Mouse (Mus musculus) olfactory bulb, adult 2 months (tissue): ENCODE data around the gene Abhd4.

Experiments used
- CTCF ChIP-seq: fragments of 200-500 bp; IDR thresholded peaks from 2 replicates; pipeline ENCODE4 v1.5.1; 2012; ENCODE audit warnings: low read depth, mild to moderate bottlenecking, low read length, moderate library complexity; ENCODE audit not compliant: insufficient read depth
- POLR2A ChIP-seq: fragments of 200-500 bp; IDR thresholded peaks from 2 replicates; pipeline ENCODE4 v1.6.1; 2012; ENCODE audit warnings: mild to moderate bottlenecking, low read depth, low read length, moderate library complexity; ENCODE audit not compliant: insufficient read depth

GRCm38 (mm10) chr14:54272696-54273095 is 18.7 kb downstream of the Abhd4 start:
- no peak for TF ChIP-seq POLR2A
- TF ChIP-seq CTCF = no peak
